Comparison of ENCODE assay signal across 9 mouse cellular contexts in the genomic region with DNA sequence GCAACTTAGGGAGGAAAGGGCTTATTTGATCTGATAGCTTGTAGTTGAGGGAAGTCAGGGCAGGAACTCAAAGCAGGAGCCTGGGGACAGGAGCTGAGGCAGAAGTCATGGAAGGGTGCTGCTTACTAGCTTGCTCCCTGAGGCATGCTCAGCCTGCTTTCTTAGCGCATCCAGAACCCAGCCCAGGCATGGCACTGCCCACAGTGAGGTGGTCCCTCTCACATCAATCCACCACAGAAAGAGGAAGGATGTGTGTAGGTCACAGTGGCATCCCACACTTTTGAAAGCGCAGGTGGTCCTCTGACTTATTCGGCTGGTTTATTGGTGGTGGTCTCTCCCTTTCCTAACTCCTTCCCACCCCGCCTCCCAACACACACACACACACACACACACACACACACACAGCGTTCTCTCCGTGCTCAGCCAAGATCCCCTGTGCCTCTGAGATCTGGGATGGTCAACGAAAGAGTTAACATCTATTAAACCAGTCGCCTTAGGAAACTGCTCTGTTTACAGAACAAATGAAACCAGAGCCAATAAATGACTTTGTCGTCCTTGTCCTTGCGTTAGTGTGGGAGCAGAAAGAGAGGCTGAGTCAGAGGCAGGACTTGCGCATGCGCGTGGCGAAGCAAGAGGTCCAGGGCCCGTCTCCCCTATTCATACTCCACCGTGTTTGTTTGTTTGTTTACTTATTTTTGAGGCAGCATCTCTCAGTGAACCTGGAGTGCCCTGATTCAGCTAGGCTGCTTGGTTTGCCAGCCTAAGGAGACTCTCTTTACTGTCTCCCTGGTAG. TPM values are rescaled to one million over a fixed set of nuclear protein-coding genes. Genes with fewer than 3 reads are reported as not detected.
DNase-seq lines count a peak whose midpoint lies in the region; ATAC-seq and TF ChIP-seq lines count a peak whose summit lies in the region.
"Had no signal": no experiment of that assay in that cellular context is flagged by ENCODE, and none has a peak within 500 bp of the region (broad histone marks: within the 10 kb centered on the region; RNA-seq: fewer than 3 reads in every experiment).

No protein-coding gene starts in this region.

- no peak for TF ChIP-seq POLR2A in myocyte (IDR thresholded peaks at IDR 0.05; ENCODE audit: insufficient read length, low read depth)

- no peak for ATAC-seq in megakaryocyte, adult 5-6 weeks (ENCODE audit: poor library complexity, severe bottlenecking)
- peak; percentile 54 for ATAC-seq in granulocyte monocyte progenitor cell, adult 5-6 weeks (replicated peaks; ENCODE audit: poor library complexity, severe bottlenecking)
- no peak; the same call in 1 of the 2 replicates for ATAC-seq in megakaryocyte progenitor cell, adult 5-6 weeks (replicated peaks; ENCODE audit: poor library complexity)

- DNase-seq in adrenal gland, adult 18-20 months (ENCODE audit: low spot score in 2 of 2), result peak; percentile 62 to 76
- DNase-seq in frontal cortex, adult 2 months (ENCODE audit: extremely low spot score in 1 of 2, low spot score in 1 of 2), result no peak
- DNase-seq: kidney, adult 11 months had no signal

- peaks cover 40% of the 10 kb centered on the region for H3K9me3 ChIP-seq in megakaryocyte, embryonic 14.5 days

- H3K27me3 ChIP-seq in megakaryocyte, embryonic 14.5 days (replicated peaks), result no peaks in the 10 kb centered on the region
- H3K27me3 ChIP-seq in myocyte (ENCODE audit: control insufficient read depth, insufficient read depth, insufficient read length), result no peaks in the 10 kb centered on the region
- H3K27me3 ChIP-seq: limb, embryonic 13.5 days had no signal

- no peaks in the 10 kb centered on the region; the same call in 1 of the 2 replicates for H3K4me1 ChIP-seq in megakaryocyte, embryonic 14.5 days

- no peak overlapping the region for H3ac ChIP-seq in myocyte (ENCODE audit: control insufficient read depth, insufficient read length)

- no peaks in the 10 kb centered on the region for H3K79me2 ChIP-seq in myocyte (ENCODE audit: control insufficient read depth, insufficient read depth)

- H3K4me2 ChIP-seq in myocyte (ENCODE audit: low read depth), result peak overlapping the region; percentile 71
- H3K4me2 ChIP-seq: limb, embryonic 13.5 days had no signal

- no peaks in the 10 kb centered on the region for H3K36me3 ChIP-seq in megakaryocyte, embryonic 14.5 days (replicated peaks; ENCODE audit: low read length)
- no peaks in the 10 kb centered on the region for H3K36me3 ChIP-seq in myocyte (ENCODE audit: control insufficient read depth, insufficient read depth)
- H3K36me3 ChIP-seq: limb, embryonic 13.5 days had no signal

- peak overlapping the region; percentile 2 for H3K4me3 ChIP-seq in megakaryocyte, embryonic 14.5 days (replicated peaks)
- H3K4me3 ChIP-seq in myocyte, result no peak overlapping the region
- H3K4me3 ChIP-seq: limb, embryonic 13.5 days had no signal

TF ChIP-seq in myocyte, 11 proteins besides CTCF, POLR2A, EP300 and RAD21:
- no peak for TF ChIP-seq TCF3 (IDR thresholded peaks at IDR 0.05; ENCODE audit: insufficient read length, low read depth)
- no peak for TF ChIP-seq E2F4 (IDR thresholded peaks at IDR 0.05; ENCODE audit: insufficient read depth)
- no peak for TF ChIP-seq POLR2AphosphoS2 (IDR thresholded peaks at IDR 0.05; ENCODE audit: insufficient read length, low read depth)
- TF ChIP-seq CEBPB (IDR thresholded peaks at IDR 0.05; ENCODE audit: insufficient read depth, poor library complexity, severe bottlenecking), result no peak
- TF ChIP-seq MYOG (IDR thresholded peaks at IDR 0.05; ENCODE audit: control insufficient read depth in 1 of 3, insufficient read depth in 1 of 3, insufficient read length in 2 of 3, low read depth in 2 of 3), result no peak
- TF ChIP-seq REST (IDR thresholded peaks at IDR 0.05; ENCODE audit: insufficient read depth, insufficient read length), result no peak
- TF ChIP-seq TCF12 (IDR thresholded peaks at IDR 0.05; ENCODE audit: insufficient read depth, poor library complexity, severe bottlenecking), result no peak
- no peak for TF ChIP-seq USF1 (IDR thresholded peaks at IDR 0.05; ENCODE audit: low read depth)
- TF ChIP-seq MAX (IDR thresholded peaks at IDR 0.05; ENCODE audit: low read depth), result no peak
- no peak for TF ChIP-seq MYOD1 (IDR thresholded peaks at IDR 0.05; ENCODE audit: control insufficient read depth in 1 of 3, insufficient read length in 2 of 3, low read depth in 2 of 3)
- no peak for TF ChIP-seq SRF (IDR thresholded peaks at IDR 0.05; ENCODE audit: control insufficient read depth, insufficient read length, low read depth)

RNA-seq across cellular contexts. Expression of a gene that starts 49.1 kb away (rescaled TPM):
- 0.40 and 0.78 TPM in 2 replicates for polyA plus RNA-seq in megakaryocyte, embryonic 14.5 days (2012; ENCODE audit: insufficient read depth, low replicate concordance)
- total RNA-seq in megakaryocyte, adult 5-6 weeks (2015), result 5.2 and 7.4 TPM in 2 replicates
- total RNA-seq in megakaryocyte, adult 5-6 weeks (2017), result 10.9 and 11.6 TPM in 2 replicates
- total RNA-seq in adrenal gland, adult 18-20 months (2021), result 10 to 100 TPM; 34.3 to 48.1 TPM
- total RNA-seq in granulocyte monocyte progenitor cell, adult 5-6 weeks (2014; fragmentation: Nextera tagmentation), result 1.0 and 1.4 TPM in 2 replicates
- 1.9 and 2.4 TPM in 2 replicates for total RNA-seq in granulocyte monocyte progenitor cell, adult 5-6 weeks (2017)
- 16.2 TPM for polyA plus RNA-seq in myocyte (2012; fragmentation: generic; extraction: Trizol)
- 26.7 and 29.7 TPM in 2 replicates for polyA plus RNA-seq in frontal cortex, adult 2 months (2012; rRNA removed)
- total RNA-seq in megakaryocyte progenitor cell, adult 5-6 weeks (2015), result 0.84 and 1.5 TPM in 2 replicates
- total RNA-seq in megakaryocyte progenitor cell, adult 5-6 weeks (2017), result 2.0 and 2.3 TPM in 2 replicates

RNA-seq across cellular contexts. Expression of a gene that starts 50.9 kb away (rescaled TPM):
- 0.47 TPM in 1 of 2 replicates, not detected in the other for polyA plus RNA-seq in megakaryocyte, embryonic 14.5 days (2012; ENCODE audit: insufficient read depth, low replicate concordance)
- total RNA-seq in megakaryocyte, adult 5-6 weeks (2015), result 2.7 and 4.6 TPM in 2 replicates
- total RNA-seq in megakaryocyte, adult 5-6 weeks (2017), result 2.3 and 3.5 TPM in 2 replicates
- total RNA-seq in adrenal gland, adult 18-20 months (2021), result 1 to 10 TPM; 2.9 to 3.2 TPM
- total RNA-seq in granulocyte monocyte progenitor cell, adult 5-6 weeks (2014; fragmentation: Nextera tagmentation), result 1.2 and 1.3 TPM in 2 replicates
- 0.57 and 1.4 TPM in 2 replicates for total RNA-seq in granulocyte monocyte progenitor cell, adult 5-6 weeks (2017)
- polyA plus RNA-seq in myocyte (2012; fragmentation: generic; extraction: Trizol), result not detected
- 2.1 and 2.3 TPM in 2 replicates for polyA plus RNA-seq in frontal cortex, adult 2 months (2012; rRNA removed)
- total RNA-seq in megakaryocyte progenitor cell, adult 5-6 weeks (2015), result 1.2 and 1.3 TPM in 2 replicates
- 1.1 and 1.3 TPM in 2 replicates for total RNA-seq in megakaryocyte progenitor cell, adult 5-6 weeks (2017)

Comparison
In these comparisons a context has a peak if more than half of its experiments do, and no peak if none do; other contexts are left out.
1. DNase-seq: peak in adrenal gland, adult 18-20 months (2 of 2); none in frontal cortex, adult 2 months (0 of 2).